Mouse (Mus musculus): ENCODE data around the gene Fam135a. TPM values are rescaled to one million over a fixed set of nuclear protein-coding genes. Genes with fewer than 3 reads are reported as not detected.
A peak's percentile ranks its signal among the peaks of the same experiment; 100 is the strongest.

The Fam135a gene
- polyA plus RNA-seq (2014; fragmentation: Nextera tagmentation; extraction: Ambion mirVana), result 27.4 and 27.6 TPM in 2 replicates

DNA sequence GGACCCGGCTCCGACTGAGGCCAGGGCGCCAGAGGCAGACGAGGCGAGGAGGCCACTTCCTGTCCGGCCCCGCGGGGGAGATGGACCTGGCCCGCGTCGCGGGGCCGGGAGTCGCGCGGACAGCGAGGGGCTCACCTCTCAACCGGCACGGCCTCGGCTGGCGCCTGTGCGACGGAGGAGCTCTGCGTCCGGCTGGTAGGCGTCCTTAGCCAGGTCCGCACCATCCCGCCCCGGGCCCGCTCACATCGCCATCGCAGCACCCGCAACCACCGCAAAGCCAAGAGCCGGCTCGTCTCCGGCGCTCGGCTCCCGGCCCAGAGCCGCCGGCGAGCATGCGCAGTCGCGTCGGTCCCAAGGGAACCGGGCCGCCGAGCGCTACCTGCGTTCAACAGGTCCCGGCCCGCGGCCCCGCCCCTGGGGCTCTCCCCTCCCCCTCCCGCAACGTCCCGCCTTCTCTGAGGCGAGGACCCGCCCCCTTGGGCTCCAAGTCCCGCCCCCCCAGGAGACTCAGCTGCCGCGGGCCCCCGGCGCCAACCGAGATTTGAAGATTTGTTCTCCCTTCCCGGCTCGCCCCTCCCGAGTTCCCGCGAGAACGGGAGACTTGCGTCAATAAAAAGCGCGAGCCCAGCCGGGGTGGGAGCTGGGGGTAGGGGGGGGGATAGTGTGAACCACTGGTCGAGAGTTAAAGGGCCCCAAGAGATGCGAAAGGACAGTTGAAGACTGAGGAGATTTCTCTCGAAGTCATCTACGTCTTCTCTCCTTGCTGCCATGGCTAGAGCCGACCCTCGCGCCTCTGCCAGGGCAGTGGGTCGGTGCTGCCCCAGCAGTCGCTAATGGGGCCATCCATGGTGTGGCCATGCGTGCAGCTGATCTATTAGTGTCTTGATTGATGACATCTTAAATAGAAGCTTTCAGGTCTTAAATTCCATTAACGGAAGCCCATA, at the start of gene Fam135a:
Fam135a (minus strand) TSS at position 416 of the 944 bp plus-strand sequence.
- Histone ChIP-seq H3K27ac (peak within 1 kb of the TSS; percentile 83), H3K4me2 (replicated peaks) (peak within 1 kb of the TSS; percentile 65), H3K4me3 (replicated peaks; ENCODE audit: low read length) (peak within 1 kb of the TSS; percentile 96), H3K9ac (peak within 1 kb of the TSS; percentile 91), H3K27me3 (ENCODE audit: control insufficient read depth, insufficient read depth, low read length) (no peaks in the 10 kb centered on the region), H3K4me1 (replicated peaks; ENCODE audit: control insufficient read depth, insufficient read depth, low read length) (peaks cover 16% of the 10 kb centered on the region), H3K36me3 (replicated peaks; ENCODE audit: control insufficient read depth, insufficient read depth) (no peaks in the 10 kb centered on the region), H3K9me3 (ENCODE audit: control insufficient read depth, low read length) (no peaks in the 10 kb centered on the region)
- WGBS, result under 1% methylated on average over 75 of the region's 88 CpGs
- ATAC-seq (ENCODE audit: low FRiP score), result peak; percentile 93
- peak; percentile 91 for DNase-seq (ENCODE audit: low spot score)

DNA sequence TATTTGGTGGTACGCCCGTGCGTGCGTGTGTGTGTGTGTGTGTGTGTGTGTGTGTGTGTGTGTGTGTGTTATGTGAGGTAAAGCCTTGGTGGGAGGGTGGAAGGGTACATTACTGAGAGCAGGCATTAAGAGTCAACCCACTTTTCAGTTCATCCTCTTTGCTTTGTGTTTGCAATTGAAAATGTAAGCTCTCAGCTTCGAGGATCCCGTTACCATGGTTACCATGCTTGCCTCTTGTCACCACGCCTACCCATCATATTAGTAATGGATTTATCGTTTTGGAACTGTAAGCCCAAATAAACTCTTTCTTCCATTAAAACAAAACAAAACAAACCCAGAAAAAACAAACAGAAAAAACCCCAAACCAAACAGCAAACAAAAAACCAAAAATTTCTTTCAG, 43.4 kb upstream of the Fam135a start:
- H3K4me1 ChIP-seq (replicated peaks; ENCODE audit: control insufficient read depth, insufficient read depth, low read length), result no peaks in the 10 kb centered on the region
- H3K27me3 ChIP-seq (ENCODE audit: control insufficient read depth, insufficient read depth, low read length), result no peaks in the 10 kb centered on the region
- no peak overlapping the region for H3K27ac ChIP-seq
- ATAC-seq (ENCODE audit: low FRiP score) (no peak), DNase-seq (ENCODE audit: low spot score) (no peak)
- H3K36me3 ChIP-seq (replicated peaks; ENCODE audit: control insufficient read depth, insufficient read depth), result no peaks in the 10 kb centered on the region
- H3K9me3 ChIP-seq (ENCODE audit: control insufficient read depth, low read length), result no peaks in the 10 kb centered on the region
- H3K4me2 ChIP-seq (replicated peaks), result no peak overlapping the region
- H3K4me3 ChIP-seq (replicated peaks; ENCODE audit: low read length), result no peak overlapping the region
- H3K9ac ChIP-seq, result no peak overlapping the region
- 78% methylated on average over 8 of the region's 8 CpGs for WGBS

DNA sequence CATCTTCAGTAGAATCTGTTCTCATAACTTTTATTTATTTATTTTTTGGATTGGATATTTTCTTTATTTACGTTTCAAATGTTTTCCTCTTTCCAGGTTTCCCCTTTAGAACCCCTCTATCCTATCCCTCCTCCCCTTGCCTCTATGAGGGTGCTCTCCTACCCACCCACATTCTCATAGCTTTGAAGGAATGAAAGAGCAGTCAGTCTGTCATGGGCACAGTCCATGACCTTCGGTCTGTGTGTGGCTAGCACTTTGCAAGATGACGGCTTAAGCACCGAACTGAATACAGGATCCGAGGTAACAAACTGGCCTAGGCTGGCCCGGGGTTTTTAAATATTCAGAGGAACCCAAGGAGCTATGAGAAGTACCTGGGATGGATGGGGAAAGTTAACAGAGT, 40.4 kb upstream of the Fam135a start:
- Histone ChIP-seq H3K4me3 (replicated peaks; ENCODE audit: low read length) (no peak overlapping the region), H3K36me3 (replicated peaks; ENCODE audit: control insufficient read depth, insufficient read depth) (no peaks in the 10 kb centered on the region), H3K27ac (no peak overlapping the region), H3K9me3 (ENCODE audit: control insufficient read depth, low read length) (no peaks in the 10 kb centered on the region), H3K4me2 (replicated peaks) (no peak overlapping the region), H3K27me3 (ENCODE audit: control insufficient read depth, insufficient read depth, low read length) (no peaks in the 10 kb centered on the region), H3K9ac (no peak overlapping the region), H3K4me1 (replicated peaks; ENCODE audit: control insufficient read depth, insufficient read depth, low read length) (no peaks in the 10 kb centered on the region)
- ATAC-seq (ENCODE audit: low FRiP score) (no peak), DNase-seq (ENCODE audit: low spot score) (no peak)
- 66% methylated on average over 6 of the region's 6 CpGs for WGBS

DNA sequence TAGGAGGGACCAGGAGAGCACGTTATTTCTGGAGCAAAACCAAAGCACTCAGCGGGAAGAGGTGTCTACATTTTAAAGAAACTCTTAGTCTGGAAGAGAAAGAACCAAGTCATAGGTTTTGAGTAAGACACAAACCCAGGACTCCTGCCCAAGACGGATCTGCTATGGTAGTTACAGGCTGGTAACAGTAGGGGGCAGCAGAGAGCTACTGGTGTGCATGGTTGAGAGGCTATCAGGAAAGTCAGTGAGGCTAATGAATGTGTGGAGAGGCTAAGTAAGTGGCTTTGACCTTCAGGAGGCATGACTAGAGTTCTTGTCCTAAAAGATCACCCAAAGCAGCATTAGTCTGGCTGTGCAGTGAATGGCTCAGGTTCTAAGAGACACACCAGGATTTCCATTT, 37.0 kb upstream of the Fam135a start:
- 11% methylated on average over 3 of the region's 3 CpGs for WGBS
- no peaks in the 10 kb centered on the region for H3K9me3 ChIP-seq (ENCODE audit: control insufficient read depth, low read length)
- H3K4me2 ChIP-seq (replicated peaks), result no peak overlapping the region
- no peaks in the 10 kb centered on the region for H3K36me3 ChIP-seq (replicated peaks; ENCODE audit: control insufficient read depth, insufficient read depth)
- H3K9ac ChIP-seq, result no peak overlapping the region
- no peaks in the 10 kb centered on the region for H3K4me1 ChIP-seq (replicated peaks; ENCODE audit: control insufficient read depth, insufficient read depth, low read length)
- DNase-seq (ENCODE audit: low spot score) (peak; percentile 51), ATAC-seq (ENCODE audit: low FRiP score) (no peak)
- H3K27ac ChIP-seq, result no peak overlapping the region
- H3K4me3 ChIP-seq (replicated peaks; ENCODE audit: low read length), result no peak overlapping the region
- no peaks in the 10 kb centered on the region for H3K27me3 ChIP-seq (ENCODE audit: control insufficient read depth, insufficient read depth, low read length)

DNA sequence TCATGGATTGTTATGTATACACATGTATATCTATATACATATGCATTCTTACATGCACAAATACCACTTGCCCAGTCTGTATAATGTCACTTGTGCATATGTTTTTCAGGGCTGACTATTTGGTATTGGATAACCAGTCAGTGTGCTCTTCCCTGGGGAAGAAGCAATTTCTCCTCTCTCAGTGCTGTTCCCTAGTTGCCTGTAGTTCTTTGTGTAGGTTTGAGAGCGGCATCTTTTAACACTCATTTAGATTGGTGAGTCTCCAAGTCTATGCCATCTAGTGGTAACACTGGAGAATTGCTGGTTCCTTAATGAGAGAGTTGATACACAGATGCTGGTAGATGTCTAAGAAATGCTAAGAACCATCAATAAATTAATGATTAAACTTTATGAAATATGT, 34.7 kb upstream of the Fam135a start:
- Histone ChIP-seq H3K27ac (no peak overlapping the region), H3K9me3 (ENCODE audit: control insufficient read depth, low read length) (no peaks in the 10 kb centered on the region), H3K36me3 (replicated peaks; ENCODE audit: control insufficient read depth, insufficient read depth) (no peaks in the 10 kb centered on the region), H3K4me3 (replicated peaks; ENCODE audit: low read length) (no peak overlapping the region), H3K27me3 (ENCODE audit: control insufficient read depth, insufficient read depth, low read length) (no peaks in the 10 kb centered on the region), H3K9ac (no peak overlapping the region), H3K4me1 (replicated peaks; ENCODE audit: control insufficient read depth, insufficient read depth, low read length) (no peaks in the 10 kb centered on the region), H3K4me2 (replicated peaks) (no peak overlapping the region)
- WGBS, result 3% methylated on average over 1 of the region's 1 CpGs
- ATAC-seq (ENCODE audit: low FRiP score) (peak; percentile 78), DNase-seq (ENCODE audit: low spot score) (peak; percentile 80)

DNA sequence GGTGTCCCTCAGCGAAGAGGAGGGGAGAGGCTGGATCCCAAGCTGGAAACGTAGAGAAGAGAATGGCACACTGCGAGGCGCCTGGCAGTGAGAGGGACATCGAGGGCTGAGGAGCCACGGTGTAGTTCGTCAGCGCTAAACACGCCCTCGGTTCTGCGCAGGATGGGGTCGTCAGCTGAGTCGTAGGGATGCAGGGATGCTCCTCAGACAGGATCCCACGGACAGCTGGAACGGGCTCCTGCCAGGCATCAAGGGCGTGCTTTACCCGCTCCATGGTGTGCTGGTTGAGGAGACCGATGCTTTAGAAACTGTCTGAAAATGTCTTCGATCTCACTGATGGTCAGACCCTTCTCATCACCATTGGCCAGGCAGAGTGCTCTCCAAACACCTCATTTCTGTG, 33.7 kb upstream of the Fam135a start:
- Histone ChIP-seq H3K4me1 (replicated peaks; ENCODE audit: control insufficient read depth, insufficient read depth, low read length) (no peaks in the 10 kb centered on the region), H3K27ac (no peak overlapping the region), H3K27me3 (ENCODE audit: control insufficient read depth, insufficient read depth, low read length) (no peaks in the 10 kb centered on the region), H3K4me3 (replicated peaks; ENCODE audit: low read length) (0 out of 2 replicates have a peak overlapping the region, but pooled peaks have one; percentile 8), H3K9ac (no peak overlapping the region), H3K4me2 (replicated peaks) (peak overlapping the region; percentile 31), H3K36me3 (replicated peaks; ENCODE audit: control insufficient read depth, insufficient read depth) (no peaks in the 10 kb centered on the region), H3K9me3 (ENCODE audit: control insufficient read depth, low read length) (no peaks in the 10 kb centered on the region)
- 40% methylated on average over 19 of the region's 19 CpGs for WGBS
- DNase-seq (ENCODE audit: low spot score) (peak; percentile 24), ATAC-seq (ENCODE audit: low FRiP score) (no peak)

DNA sequence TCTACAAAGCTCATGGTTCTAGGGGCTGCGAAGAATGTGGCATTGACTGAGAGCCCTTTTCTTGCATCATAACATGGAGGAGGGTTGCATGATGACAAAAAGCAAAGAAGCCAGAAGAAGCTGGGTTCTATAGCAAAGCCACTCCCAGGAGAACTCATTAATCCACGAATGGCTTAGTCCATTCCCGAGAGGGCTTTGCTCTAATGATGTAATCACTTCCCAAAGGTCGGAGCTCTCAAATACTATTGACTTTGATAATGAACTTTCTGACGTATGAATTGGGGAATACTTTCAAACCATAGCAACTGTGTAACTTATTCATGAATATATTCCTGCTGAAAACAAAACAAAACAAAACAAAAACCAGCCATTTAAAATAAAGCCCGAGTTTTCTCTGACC, 27.7 kb upstream of the Fam135a start:
- H3K9ac ChIP-seq, result no peak overlapping the region
- no peaks in the 10 kb centered on the region for H3K27me3 ChIP-seq (ENCODE audit: control insufficient read depth, insufficient read depth, low read length)
- H3K4me3 ChIP-seq (replicated peaks; ENCODE audit: low read length), result no peak overlapping the region
- no peak overlapping the region for H3K4me2 ChIP-seq (replicated peaks)
- H3K9me3 ChIP-seq (ENCODE audit: control insufficient read depth, low read length), result no peaks in the 10 kb centered on the region
- H3K4me1 ChIP-seq (replicated peaks; ENCODE audit: control insufficient read depth, insufficient read depth, low read length), result no peaks in the 10 kb centered on the region
- ATAC-seq (ENCODE audit: low FRiP score) (no peak), DNase-seq (ENCODE audit: low spot score) (peak; percentile 22)
- no peak overlapping the region for H3K27ac ChIP-seq
- H3K36me3 ChIP-seq (replicated peaks; ENCODE audit: control insufficient read depth, insufficient read depth), result no peaks in the 10 kb centered on the region
- 57% methylated on average over 6 of the region's 6 CpGs for WGBS

DNA sequence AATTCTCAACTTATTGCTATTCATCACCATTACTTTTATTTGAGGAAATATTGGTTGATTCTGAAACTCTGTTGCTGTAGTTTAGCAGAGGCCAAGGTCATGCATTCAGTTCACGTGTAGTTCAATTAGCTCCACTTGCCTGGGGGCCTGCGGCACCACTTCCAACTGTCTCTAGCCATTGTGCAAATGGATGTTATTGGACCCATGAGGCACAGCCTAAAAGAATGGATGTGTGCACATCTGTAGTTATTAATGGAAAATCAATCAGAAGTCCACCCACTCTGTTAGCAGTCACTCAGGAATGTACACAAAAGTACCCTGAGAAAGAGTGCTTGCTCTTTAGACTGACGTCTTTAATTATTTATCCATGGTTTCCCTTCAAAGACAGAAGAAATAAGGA, 24.5 kb upstream of the Fam135a start:
- no peak for ATAC-seq (ENCODE audit: low FRiP score)
- Histone ChIP-seq H3K4me2 (replicated peaks) (no peak overlapping the region), H3K9ac (no peak overlapping the region), H3K27me3 (ENCODE audit: control insufficient read depth, insufficient read depth, low read length) (no peaks in the 10 kb centered on the region), H3K27ac (no peak overlapping the region), H3K36me3 (replicated peaks; ENCODE audit: control insufficient read depth, insufficient read depth) (no peaks in the 10 kb centered on the region), H3K4me3 (replicated peaks; ENCODE audit: low read length) (no peak overlapping the region), H3K9me3 (ENCODE audit: control insufficient read depth, low read length) (no peaks in the 10 kb centered on the region), H3K4me1 (replicated peaks; ENCODE audit: control insufficient read depth, insufficient read depth, low read length) (no peaks in the 10 kb centered on the region)
- 55% methylated on average over 3 of the region's 3 CpGs for WGBS
- DNase-seq (ENCODE audit: low spot score), result no peak

DNA sequence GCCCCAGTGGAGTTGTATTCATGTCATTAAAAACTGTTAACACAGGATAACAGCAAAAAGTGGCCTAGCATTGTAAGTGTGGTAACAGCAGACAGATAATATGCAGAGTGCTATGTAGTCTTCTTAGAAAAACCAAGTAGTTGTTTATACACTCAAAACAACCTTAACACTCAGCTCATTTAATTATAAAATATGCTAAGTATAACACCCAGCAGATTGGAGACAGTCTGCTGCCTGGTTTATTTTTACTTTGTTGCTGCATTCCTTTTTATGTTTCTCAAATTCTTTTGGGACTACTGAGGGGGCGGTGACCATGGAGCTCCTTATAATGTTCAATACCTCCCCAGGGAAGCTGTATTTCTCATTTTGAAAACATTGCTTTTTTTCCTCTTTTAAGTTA, 22.4 kb upstream of the Fam135a start:
- ATAC-seq (ENCODE audit: low FRiP score) (no peak), DNase-seq (ENCODE audit: low spot score) (no peak)
- no peaks in the 10 kb centered on the region for H3K27me3 ChIP-seq (ENCODE audit: control insufficient read depth, insufficient read depth, low read length)
- no peaks in the 10 kb centered on the region for H3K4me1 ChIP-seq (replicated peaks; ENCODE audit: control insufficient read depth, insufficient read depth, low read length)
- H3K36me3 ChIP-seq (replicated peaks; ENCODE audit: control insufficient read depth, insufficient read depth), result no peaks in the 10 kb centered on the region
- WGBS, result 92% methylated on average over 1 of the region's 1 CpGs
- H3K9ac ChIP-seq, result no peak overlapping the region
- H3K27ac ChIP-seq, result no peak overlapping the region
- no peaks in the 10 kb centered on the region for H3K9me3 ChIP-seq (ENCODE audit: control insufficient read depth, low read length)
- no peak overlapping the region for H3K4me3 ChIP-seq (replicated peaks; ENCODE audit: low read length)
- H3K4me2 ChIP-seq (replicated peaks), result no peak overlapping the region

All from hindbrain, embryonic 14.5 days (tissue).